Mouse (Mus musculus): ENCODE measurements around the gene Cux2. TPM values are rescaled to one million over a fixed set of nuclear protein-coding genes. Genes with fewer than 3 reads are reported as not detected.

The Cux2 gene
- total RNA-seq, 2 experiments from 2014 or later: 182 to 239 TPM

GRCm38 (mm10) chr5:121968999-121969398 is 80.9 kb downstream of the Cux2 start:
- intact Hi-C loops (cut with DNase I): loop anchor here (5.0 kb wide), 1 partner anchor 67 kb away; no protein-coding TSS in a partner anchor
- DNase-seq: no peak

- intact Hi-C loops (cut with DNase I): loop anchor here (5.0 kb wide), 1 partner anchor 66 kb away; no protein-coding TSS in a partner anchor
- peak; percentile 77 for DNase-seq
Observed at GRCm38 (mm10) chr5:121968416-121968815, 81.5 kb downstream of the Cux2 start.

GRCm38 (mm10) chr5:121967520-121967919 is 82.4 kb downstream of the Cux2 start:
- DNase-seq: no peak
- intact Hi-C loops (cut with DNase I): loop anchor here (5.0 kb wide), 1 partner anchor 65 kb away; no protein-coding TSS in a partner anchor

- intact Hi-C loops (cut with DNase I): loop anchor here (5.0 kb wide), 1 partner anchor 65 kb away; no protein-coding TSS in a partner anchor
- no peak for DNase-seq
Observed at GRCm38 (mm10) chr5:121966940-121967339, 83.0 kb downstream of the Cux2 start.

GRCm38 (mm10) chr5:121962974-121963373 is 86.9 kb downstream of the Cux2 start:
- intact Hi-C loops (cut with DNase I): no loop called here
- no peak for DNase-seq

- intact Hi-C loops (cut with DNase I): no loop called here
- no peak for DNase-seq
Observed at GRCm38 (mm10) chr5:121962359-121962758, 87.5 kb downstream of the Cux2 start.

- peak; percentile 62 for DNase-seq
- intact Hi-C loops (cut with DNase I): no loop called here
Observed at GRCm38 (mm10) chr5:121961256-121961655, 88.6 kb downstream of the Cux2 start.

- intact Hi-C loops (cut with DNase I): no loop called here
- DNase-seq: peak; percentile 80
Observed at GRCm38 (mm10) chr5:121959688-121960087, 90.2 kb downstream of the Cux2 start.

- intact Hi-C loops (cut with DNase I): no loop called here
- DNase-seq: peak; percentile 55
Observed at GRCm38 (mm10) chr5:121958551-121958950, 91.4 kb downstream of the Cux2 start.

- intact Hi-C loops (cut with DNase I): no loop called here
- DNase-seq: no peak
Observed at GRCm38 (mm10) chr5:121955806-121956205, 94.1 kb downstream of the Cux2 start.

GRCm38 (mm10) chr5:121950175-121950574 is 99.7 kb downstream of the Cux2 start:
- intact Hi-C loops (cut with DNase I): no loop called here
- no peak for DNase-seq

GRCm38 (mm10) chr5:121949050-121949443 is 100.9 kb downstream of the Cux2 start:
- DNase-seq: no peak
- intact Hi-C loops (cut with DNase I): loop anchor here (10.0 kb wide), 1 partner anchor 106 kb away; the partner anchor contains the start of gene Cux2

- intact Hi-C loops (cut with DNase I): loop anchor here (10.0 kb wide), 1 partner anchor 106 kb away; the partner anchor contains the start of gene Cux2
- DNase-seq: peak; percentile 94
Observed at GRCm38 (mm10) chr5:121948302-121949049, 101.4 kb downstream of the Cux2 start.

- intact Hi-C loops (cut with DNase I): loop anchor here (10.0 kb wide), 1 partner anchor 108 kb away; the partner anchor contains the start of gene Cux2
- DNase-seq: no peak
Observed at GRCm38 (mm10) chr5:121946657-121947245, 103.2 kb downstream of the Cux2 start.

GRCm38 (mm10) chr5:121945819-121946218 is 104.1 kb downstream of the Cux2 start:
- intact Hi-C loops (cut with DNase I): loop anchor here (10.0 kb wide), 1 partner anchor 109 kb away; the partner anchor contains the start of gene Cux2
- peak; percentile 61 for DNase-seq

- intact Hi-C loops (cut with DNase I): loop anchor here (10.0 kb wide), 1 partner anchor 111 kb away; the partner anchor contains the start of gene Cux2
- peak; percentile 94 for DNase-seq
Observed at GRCm38 (mm10) chr5:121944021-121944790, 105.7 kb downstream of the Cux2 start.

GRCm38 (mm10) chr5:121943472-121943871 is 106.4 kb downstream of the Cux2 start:
- intact Hi-C loops (cut with DNase I): loop anchor here (10.0 kb wide), 1 partner anchor 111 kb away; the partner anchor contains the start of gene Cux2

GRCm38 (mm10) chr5:121938065-121938849 is 111.6 kb downstream of the Cux2 start:
- DNase-seq: no peak
- intact Hi-C loops (cut with DNase I): no loop called here

More at GRCm38 (mm10) chr5:121943472-121943871, 106.4 kb downstream of the Cux2 start:
- no peak for DNase-seq

- intact Hi-C loops (cut with DNase I): no loop called here
Observed at GRCm38 (mm10) chr5:121930261-121930660, 119.6 kb downstream of the Cux2 start.

More at GRCm38 (mm10) chr5:121930261-121930660, 119.6 kb downstream of the Cux2 start:
- peak; percentile 17 for DNase-seq

Data from left cerebral cortex, postnatal 4 days (tissue).